Mouse (Mus musculus): ENCODE results near the gene Cxcr3.

DNA sequence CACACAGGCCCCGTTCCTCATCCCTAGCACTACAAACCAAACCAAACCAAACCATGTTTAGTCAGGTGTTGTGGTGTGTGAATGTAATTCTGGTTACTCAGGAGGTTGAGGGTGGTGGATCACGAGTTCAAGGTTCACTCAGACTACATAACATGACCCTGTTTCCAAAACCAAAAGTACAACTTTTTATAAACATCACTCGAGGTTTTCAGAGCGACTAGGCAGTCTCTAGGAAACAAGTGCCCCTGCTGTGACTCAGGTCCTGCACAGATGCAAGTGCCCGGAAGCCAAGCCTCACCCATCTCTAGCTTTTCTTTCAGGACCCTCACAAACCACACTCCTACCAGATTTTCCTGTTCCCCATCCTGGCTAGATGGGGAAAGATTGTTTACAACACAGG, 30.6 kb upstream of the Cxcr3 start:
- TF ChIP-seq TAL1 (IDR thresholded peaks at IDR 0.05; ENCODE audit: low read length) (no peak), GATA1 (IDR thresholded peaks at IDR 0.05; ENCODE audit: low read length) (no peak)
